Mouse (Mus musculus) brain, adult 10 weeks (tissue): Measurements from ENCODE around the gene Ankk1. TPM values are rescaled to one million over a fixed set of nuclear protein-coding genes. Genes with fewer than 3 reads are reported as not detected.

ENCODE experiments used
- polyA plus RNA-seq: library from polyadenylated mRNA; stranded (reverse); fragments of 350-450 nt; fragmentation: Illumina TruSeq; extraction: RNeasy Lipid Tissue Mini Kit (QIAGEN cat#74804); gene quantifications from one replicate; pipeline ENCODE4 v1.2.3, GENCODE M21; 2015; ENCODE audit warnings: low read depth, low replicate concordance

The Ankk1 gene
- not detected for polyA plus RNA-seq

DNA sequence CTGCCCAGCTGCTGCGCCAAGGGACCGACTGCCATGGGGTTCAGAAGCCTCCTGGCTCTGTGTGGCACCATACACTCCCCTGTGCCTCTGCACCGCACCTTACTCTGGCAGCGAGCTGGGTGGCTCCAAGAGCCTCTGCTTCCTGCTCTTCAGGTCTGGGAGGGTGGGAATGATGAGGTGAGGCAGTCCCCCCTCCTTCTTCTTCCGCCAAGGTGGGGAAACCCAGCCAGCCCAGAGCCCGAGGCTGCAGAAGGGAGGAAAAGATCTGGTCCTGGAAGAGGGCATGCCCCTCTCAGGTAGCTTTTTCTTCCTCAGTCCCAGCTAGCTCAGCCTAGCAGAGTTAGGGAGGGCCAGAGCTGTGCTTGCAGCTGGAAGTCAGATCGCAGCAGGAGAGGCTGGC, at the start of gene Ankk1:
Gene Ankk1 (minus strand): TSS at position 101 of the 400 bp plus-strand sequence.

Other genes with a start within 250 kb of the Ankk1 start
- not detected for gene Gm4894, start 176.5 kb downstream of the Ankk1 start, polyA plus RNA-seq
- gene Drd2, start 86.4 kb downstream of the Ankk1 start, polyA plus RNA-seq, result 29.6 TPM
- gene Ttc12, start 59.2 kb upstream of the Ankk1 start, polyA plus RNA-seq, result 2.4 TPM